Mouse (Mus musculus) MEL (cell line): ENCODE data around the gene Depdc5. TPM values are rescaled to one million over a fixed set of nuclear protein-coding genes. Genes with fewer than 3 reads are reported as not detected.

Experiments
- DNase-seq: peaks from one replicate; pipeline ENCODE4 v3.0.0; 2011; ENCODE audit warnings: low read depth, low spot score
- H3K27ac ChIP-seq: 2 replicates; pipeline ENCODE4 v1.5.1; 2012; ENCODE audit warnings: low read depth, mild to moderate bottlenecking, control low read depth, low read length, moderate library complexity; ENCODE audit not compliant: control insufficient read depth
- H3K27me3 ChIP-seq, 2 experiments: fragments of 150-350 bp in 1 of 2; sonication (generic) in 1 of 2; 2 replicates each; pipeline ENCODE4 v1.6.1; 2012; ENCODE audit warnings: low read length in 2 of 2, mild to moderate bottlenecking in 2 of 2, improper control_type of control experiment in 1 of 2, moderate library complexity in 1 of 2; ENCODE audit not compliant: insufficient read depth in 2 of 2, control insufficient read depth in 1 of 2
- H3K36me3 ChIP-seq, 2 experiments: 2 replicates each; pipeline ENCODE4 v1.6.1; 2012 to 2014; ENCODE audit warnings: low read length in 2 of 2, improper control_type of control experiment in 1 of 2, inconsistent platforms in 1 of 2, mild to moderate bottlenecking in 1 of 2; ENCODE audit not compliant: insufficient read depth in 2 of 2, control insufficient read depth in 1 of 2
- H3K4me1 ChIP-seq, 2 experiments: fragments of 150-350 bp in 1 of 2; sonication (generic) in 1 of 2; 2 replicates each; pipeline ENCODE4 v1.6.1; 2012; ENCODE audit warnings: low read length in 2 of 2, improper control_type of control experiment in 1 of 2, mild to moderate bottlenecking in 1 of 2; ENCODE audit not compliant: insufficient read depth in 2 of 2, control insufficient read depth in 1 of 2
- H3K4me3 ChIP-seq, 2 experiments: fragments of 150-350 bp in 1 of 2; sonication (generic) in 1 of 2; 2 replicates each; pipeline ENCODE4 v1.5.1; 2012; ENCODE audit warnings: low read depth in 2 of 2, low read length in 2 of 2, mild to moderate bottlenecking in 2 of 2, moderate library complexity in 2 of 2, control low read depth in 1 of 2, improper control_type of control experiment in 1 of 2; ENCODE audit not compliant: control insufficient read depth in 1 of 2, insufficient read depth in 1 of 2
- H3K79me2 ChIP-seq: 2 replicates; pipeline ENCODE4 v1.6.1; 2012; ENCODE audit warnings: mild to moderate bottlenecking, low read length, moderate library complexity; ENCODE audit not compliant: control insufficient read depth, poor library complexity, insufficient read depth
- H3K9ac ChIP-seq: 2 replicates; pipeline ENCODE4 v1.6.1; 2012; ENCODE audit warnings: low read depth, mild to moderate bottlenecking, control low read depth, low read length, moderate library complexity; ENCODE audit not compliant: control insufficient read depth, poor library complexity, severe bottlenecking
- H3K9me3 ChIP-seq: fragments of 150-350 bp; sonication (generic); replicated peaks from 2 replicates; pipeline ENCODE4 v1.6.1; 2012; ENCODE audit warnings: mild to moderate bottlenecking, low read length, improper control_type of control experiment, moderate library complexity; ENCODE audit not compliant: insufficient read depth
- CTCF ChIP-seq, 3 experiments: IDR thresholded peaks in 2 of 3; conservative IDR thresholded peaks in 1 of 3; 2 replicates each; pipeline ENCODE4 v1.5.1; 2011 to 2012; ENCODE audit warnings: low read length in 3 of 3, low read depth in 2 of 3, mild to moderate bottlenecking in 2 of 3, improper control_type of control experiment in 1 of 3, inconsistent platforms in 1 of 3, mixed read lengths in 1 of 3, moderate library complexity in 1 of 3; ENCODE audit not compliant: control insufficient read depth in 1 of 3, insufficient read depth in 1 of 3, poor library complexity in 1 of 3, severe bottlenecking in 1 of 3
- ELF1 ChIP-seq: IDR thresholded peaks from 2 replicates; pipeline ENCODE4 v1.6.1; 2014; ENCODE audit warnings: low read depth, mild to moderate bottlenecking, inconsistent platforms, low read length, improper control_type of control experiment, moderate library complexity
- EP300 ChIP-seq, 2 experiments: IDR thresholded peaks; 2 replicates each; pipeline ENCODE4 v1.6.1; 2011; ENCODE audit warnings: improper control_type of control experiment in 2 of 2, low read length in 2 of 2, low read depth in 1 of 2, mild to moderate bottlenecking in 1 of 2
- GABPA ChIP-seq: IDR thresholded peaks from 2 replicates; pipeline ENCODE4 v1.6.1; 2012; ENCODE audit warnings: low read depth, mild to moderate bottlenecking, inconsistent platforms, low read length, improper control_type of control experiment, moderate library complexity
- GATA1 ChIP-seq: IDR thresholded peaks from 2 replicates; pipeline ENCODE4 v1.6.1; 2011; ENCODE audit warnings: low read depth, low read length, improper control_type of control experiment
- HCFC1 ChIP-seq: IDR thresholded peaks from 2 replicates; pipeline ENCODE4 v1.6.1; 2012; ENCODE audit warnings: low read depth, mild to moderate bottlenecking, inconsistent platforms, low read length, improper control_type of control experiment, moderate library complexity
- KAT2A ChIP-seq: conservative IDR thresholded peaks from 2 replicates; pipeline ENCODE4 v1.6.1; 2012; ENCODE audit warnings: low read depth, low read length, improper control_type of control experiment, inconsistent platforms
- MAFK ChIP-seq: IDR thresholded peaks from 2 replicates; pipeline ENCODE4 v1.6.1; 2011; ENCODE audit warnings: low read depth, mild to moderate bottlenecking, low read length, improper control_type of control experiment, borderline replicate concordance
- MAX ChIP-seq: IDR thresholded peaks from 2 replicates; pipeline ENCODE4 v1.6.1; 2011; ENCODE audit warnings: low read length, improper control_type of control experiment
- MAZ ChIP-seq: IDR thresholded peaks from 2 replicates; pipeline ENCODE4 v1.6.1; 2012; ENCODE audit warnings: low read depth, mild to moderate bottlenecking, inconsistent platforms, low read length, improper control_type of control experiment
- MEF2A ChIP-seq: IDR thresholded peaks from 2 replicates; pipeline ENCODE4 v1.6.1; 2014; ENCODE audit warnings: low read depth, mild to moderate bottlenecking, inconsistent platforms, low read length, improper control_type of control experiment; ENCODE audit not compliant: poor library complexity, insufficient replicate concordance, severe bottlenecking; ENCODE audit errors: extremely low read depth
- MXI1 ChIP-seq: IDR thresholded peaks from 2 replicates; pipeline ENCODE4 v1.6.1; 2011; ENCODE audit warnings: mild to moderate bottlenecking, low read depth, low read length, improper control_type of control experiment
- MYB ChIP-seq: IDR thresholded peaks from 2 replicates; pipeline ENCODE4 v1.6.1; 2011; ENCODE audit warnings: mild to moderate bottlenecking, low read depth, low read length, improper control_type of control experiment
- MYC ChIP-seq: IDR thresholded peaks from 2 replicates; pipeline ENCODE4 v1.6.1; 2011; ENCODE audit warnings: low read depth, mild to moderate bottlenecking, low read length, improper control_type of control experiment, moderate library complexity
- NRF1 ChIP-seq: IDR thresholded peaks from 2 replicates; pipeline ENCODE4 v1.6.1; 2014; ENCODE audit warnings: low read depth, mild to moderate bottlenecking, inconsistent platforms, low read length, improper control_type of control experiment, moderate library complexity; ENCODE audit not compliant: poor library complexity, insufficient read depth, severe bottlenecking
- POLR2AphosphoS5 ChIP-seq: IDR thresholded peaks from 2 replicates; pipeline ENCODE4 v1.6.1; 2012; ENCODE audit warnings: low read depth, borderline replicate concordance, mild to moderate bottlenecking, inconsistent platforms, low read length, moderate library complexity, mixed read lengths
- RAD21 ChIP-seq: IDR thresholded peaks from 2 replicates; pipeline ENCODE4 v1.6.1; 2011; ENCODE audit warnings: mild to moderate bottlenecking, low read depth, low read length, improper control_type of control experiment
- SIN3A ChIP-seq: IDR thresholded peaks from 2 replicates; pipeline ENCODE4 v1.6.1; 2012; ENCODE audit warnings: low read length, improper control_type of control experiment, inconsistent platforms
- TBP ChIP-seq: IDR thresholded peaks from 2 replicates; pipeline ENCODE4 v1.8.0; 2011; ENCODE audit warnings: low read depth, low read length, improper control_type of control experiment
- TCF12 ChIP-seq: IDR thresholded peaks from 2 replicates; pipeline ENCODE4 v1.6.1; 2014; ENCODE audit warnings: low read depth, mild to moderate bottlenecking, inconsistent platforms, low read length, improper control_type of control experiment, moderate library complexity
- UBTF ChIP-seq: IDR thresholded peaks from 2 replicates; pipeline ENCODE4 v1.6.1; 2012; ENCODE audit warnings: low read depth, mild to moderate bottlenecking, inconsistent platforms, low read length, improper control_type of control experiment, moderate library complexity, borderline replicate concordance; ENCODE audit not compliant: insufficient read depth
- ZKSCAN1 ChIP-seq: IDR thresholded peaks from 2 replicates; pipeline ENCODE4 v1.6.1; 2012; ENCODE audit warnings: low read depth, mild to moderate bottlenecking, inconsistent platforms, low read length, improper control_type of control experiment, moderate library complexity
- ZMIZ1 ChIP-seq: IDR thresholded peaks from 2 replicates; pipeline ENCODE4 v1.6.1; 2012; ENCODE audit warnings: low read depth, mild to moderate bottlenecking, inconsistent platforms, low read length, improper control_type of control experiment, moderate library complexity
- polyA plus RNA-seq, 2 experiments: library from polyadenylated mRNA; stranded (reverse) in 1 of 2; unstranded in 1 of 2; fragments of >175 nt in 1 of 2; fragments of >200 nt in 1 of 2; gene quantifications; 2 replicates each; pipeline versions ENCODE4 v1.2.1 to v1.2.4; 2012; ENCODE audit warnings: low replicate concordance in 2 of 2, low read depth in 1 of 2; ENCODE audit not compliant: insufficient read length in 2 of 2, insufficient read depth in 1 of 2, missing spikeins in 1 of 2
- total RNA-seq: library from RNA; depleted of rRNA; stranded (reverse); fragments of 300-350 nt; gene quantifications from 2 replicates; pipeline ENCODE4 v1.2.3, GENCODE M21; 2012

The Depdc5 gene
- total and polyA plus RNA-seq, 3 experiments: 20.3 to 23.9 TPM; not detected in 1

GRCm38 (mm10) chr5:32996560-32996959, 133.1 kb downstream of the Depdc5 start:
- no peaks in the 10 kb centered on the region for H3K79me2 ChIP-seq
- TF ChIP-seq CTCF (IDR thresholded peaks at IDR 0.05 in 2 of 3, conservative IDR thresholded peaks at IDR 0.05 in 1 of 3; ENCODE audit: control insufficient read depth in 1 of 3, insufficient read depth in 1 of 3, low read depth in 2 of 3, low read length in 3 of 3, poor library complexity in 1 of 3, severe bottlenecking in 1 of 3) (no peak), GABPA (no peak), GATA1 (no peak), ELF1 (no peak), MAZ (no peak), RAD21 (no peak), HCFC1 (no peak), KAT2A (no peak), POLR2AphosphoS5 (no peak), ZMIZ1 (no peak)
- no peak for DNase-seq
- peaks cover 0 to 5% of the 10 kb centered on the region in 2 experiments; a peak in 1 of 4 replicates for H3K4me1 ChIP-seq
- H3K9ac ChIP-seq: no peak overlapping the region
- H3K9me3 ChIP-seq: no peaks in the 10 kb centered on the region
- no peak overlapping the region for H3K4me3 ChIP-seq
- no peaks in the 10 kb centered on the region for H3K27me3 ChIP-seq
- peaks cover 0 to 3% of the 10 kb centered on the region in 2 experiments; a peak in 2 of 4 replicates for H3K36me3 ChIP-seq
- H3K27ac ChIP-seq: no peak overlapping the region

GRCm38 (mm10) chr5:32997686-32998085, 134.2 kb downstream of the Depdc5 start:
- no peak overlapping the region for H3K4me3 ChIP-seq
- no peaks in the 10 kb centered on the region for H3K9me3 ChIP-seq
- TF ChIP-seq MAZ (no peak), ZKSCAN1 (no peak), UBTF (no peak), MYC (peak; percentile 88), MYB (no peak), MEF2A (no peak), MAFK (no peak), SIN3A (peak; percentile 95), MAX (peak; percentile 93), MXI1 (peak; percentile 98), NRF1 (peak; percentile 72), TCF12 (no peak), TBP (0 out of 2 replicates have a peak, but pooled peaks have one; percentile 16), GATA1 (peak; percentile 80), EP300 (IDR thresholded peaks at IDR 0.05; ENCODE audit: low read depth in 1 of 2, low read length in 2 of 2) (peak; percentile 6 to 40; a peak in 1 of 4 replicates)
- H3K4me1 ChIP-seq: peaks cover 0 to 5% of the 10 kb centered on the region in 2 experiments; a peak in 1 of 4 replicates
- H3K79me2 ChIP-seq: no peaks in the 10 kb centered on the region
- H3K27ac ChIP-seq: no peak overlapping the region
- no peak overlapping the region for H3K9ac ChIP-seq
- H3K36me3 ChIP-seq: peaks cover 0 to 3% of the 10 kb centered on the region in 2 experiments; a peak in 2 of 4 replicates
- no peaks in the 10 kb centered on the region for H3K27me3 ChIP-seq
- DNase-seq: peak; percentile 92
